Mouse (Mus musculus): ENCODE data around the gene Tmem79.
"Not testable (repeated sequence)": the region's sequence is repeated elsewhere in the genome, so short reads cannot be mapped to it uniquely, and the experiment has no call there.

- TF ChIP-seq POLR2A (IDR thresholded peaks at IDR 0.05; ENCODE audit: control insufficient read depth, extremely low read depth, insufficient read depth, low read length, poor library complexity); CTCF (IDR thresholded peaks at IDR 0.05; ENCODE audit: borderline replicate concordance, control insufficient read depth, extremely low read depth, insufficient read depth, low read length, poor library complexity): not testable (repeated sequence)
Measured at GRCm38 (mm10) chr3:88367517-88367916, 31.6 kb upstream of the Tmem79 start.
